Mouse (Mus musculus) limb, embryonic 13.5 days (tissue): ENCODE data around the gene Gpa33. TPM values are rescaled to one million over a fixed set of nuclear protein-coding genes. Genes with fewer than 3 reads are reported as not detected.

Experiments
- ATAC-seq: fragments of 200-750 bp; cut with Nextera tagmentation; 2 replicates; pipeline ENCODE4 v1.8.0; 2017; ENCODE audit warnings: low read depth, moderate number of reproducible peaks, moderate TSS enrichment; ENCODE audit not compliant: low FRiP score
- H3K27ac ChIP-seq: fragments of 300-500 bp; sonication (generic); 2 replicates; pipeline ENCODE4 v1.5.1; 2015; ENCODE audit warnings: inconsistent platforms, mild to moderate bottlenecking, moderate library complexity
- H3K27me3 ChIP-seq: fragments of 300-500 bp; sonication (generic); 2 replicates; pipeline ENCODE4 v1.6.1; 2015; ENCODE audit warnings: mild to moderate bottlenecking, inconsistent platforms
- H3K36me3 ChIP-seq: fragments of 300-500 bp; sonication (generic); 2 replicates; pipeline ENCODE4 v1.6.1; 2015; ENCODE audit warnings: inconsistent platforms, mild to moderate bottlenecking, moderate library complexity
- H3K4me1 ChIP-seq: fragments of 300-500 bp; sonication (generic); 2 replicates; pipeline ENCODE4 v1.6.1; 2015; ENCODE audit warnings: inconsistent platforms
- H3K4me2 ChIP-seq: fragments of 300-500 bp; sonication (generic); replicated peaks from 2 replicates; pipeline ENCODE4 v1.6.1; 2015; ENCODE audit warnings: inconsistent platforms, mild to moderate bottlenecking, moderate library complexity
- H3K4me3 ChIP-seq: fragments of 300-500 bp; sonication (generic); 2 replicates; pipeline ENCODE4 v1.5.1; 2015; ENCODE audit warnings: moderate library complexity, mild to moderate bottlenecking, inconsistent platforms
- H3K9ac ChIP-seq: fragments of 300-500 bp; sonication (generic); 2 replicates; pipeline ENCODE4 v1.6.1; 2015; ENCODE audit warnings: mild to moderate bottlenecking, inconsistent platforms
- H3K9me3 ChIP-seq: fragments of 300-500 bp; sonication (generic); 2 replicates; pipeline ENCODE4 v1.6.1; 2016; ENCODE audit warnings: inconsistent platforms
- WGBS: fragments of 180-500 bp; shearing (Covaris S2); methylation state at CpG from one replicate; pipeline ENCODE4 v1.1.7; 2015; 5-methylcytosine and 5-hydroxymethylcytosine counted together
- polyA plus RNA-seq: library from polyadenylated mRNA; unstranded; fragments of >200 nt; fragmentation: Nextera tagmentation; extraction: Ambion mirVana; gene quantifications from 2 replicates; pipeline ENCODE4 v1.2.1, GENCODE M21; 2015

The Gpa33 gene
- polyA plus RNA-seq, 1 experiment from 2014 or later: 0.65 TPM

GRCm38 (mm10) chr1:166214181-166214580, 84.1 kb downstream of the Gpa33 start:
- H3K36me3 ChIP-seq: no peaks in the 10 kb centered on the region
- H3K9ac ChIP-seq: no peak overlapping the region
- WGBS: 82% methylated on average over 4 of the region's 4 CpGs
- no peak overlapping the region for H3K4me2 ChIP-seq
- no peaks in the 10 kb centered on the region for H3K27me3 ChIP-seq
- ATAC-seq: no peak
- H3K9me3 ChIP-seq: no peaks in the 10 kb centered on the region
- no peaks in the 10 kb centered on the region for H3K4me1 ChIP-seq
- H3K27ac ChIP-seq: no peak overlapping the region
- no peak overlapping the region for H3K4me3 ChIP-seq

Other genes with a start within 250 kb of the Gpa33 start
- gene Pou2f1, start 127.6 kb upstream of the Gpa33 start, polyA plus RNA-seq: 15.3 and 15.9 TPM in 2 replicates
- gene Dusp27, start 2.3 kb upstream of the Gpa33 start, polyA plus RNA-seq: 6.1 and 6.4 TPM in 2 replicates
- 0.18 TPM in 1 of 2 replicates, not detected in the other for gene Mael, start 108.5 kb downstream of the Gpa33 start, polyA plus RNA-seq
- gene Ildr2, start 123.9 kb downstream of the Gpa33 start, polyA plus RNA-seq: 0.11 and 0.14 TPM in 2 replicates
- 61.1 and 65.5 TPM in 2 replicates for gene Tada1, start 248.9 kb downstream of the Gpa33 start, polyA plus RNA-seq